Mouse (Mus musculus) heart, postnatal 4 days (tissue): ENCODE data around the gene Vmn1r115. TPM values are rescaled to one million over a fixed set of nuclear protein-coding genes. Genes with fewer than 3 reads are reported as not detected.
"Not testable (repeated sequence)": the region's sequence is repeated elsewhere in the genome, so short reads cannot be mapped to it uniquely, and the experiment has no call there.

Experiments used
- DNase-seq: peaks from one replicate; pipeline ENCODE4 v3.0.0; 2021
- total RNA-seq, 2 experiments: library from RNA; stranded (reverse); gene quantifications; 2 replicates each; pipeline ENCODE4 v1.2.3; 2021

Gene Vmn1r115
- not detected for total RNA-seq

GRCm38 (mm10) chr7:20844885-20845284 lies at the start of gene Vmn1r115:
Gene Vmn1r115 (minus strand): TSS chr7:20844985.
- DNase-seq: not testable (repeated sequence)

- DNase-seq: not testable (repeated sequence)
Observed at GRCm38 (mm10) chr7:20884021-20884420, 39.2 kb upstream of the Vmn1r115 start, which contains the start of gene Vmn1r117. Gene Vmn1r117 (minus strand): TSS chr7:20884121.

- not testable (repeated sequence) for DNase-seq
Observed at GRCm38 (mm10) chr7:20871956-20872355, 27.2 kb upstream of the Vmn1r115 start, which contains the start of gene Vmn1r116. Gene Vmn1r116 (plus strand): TSS chr7:20872256.

- not testable (repeated sequence) for DNase-seq
Observed at GRCm38 (mm10) chr7:20812086-20812485, 32.7 kb downstream of the Vmn1r115 start, which contains the start of gene Vmn1r114. Gene Vmn1r114 (minus strand): TSS chr7:20812186.

Other genes with a start within 250 kb of the Vmn1r115 start
- not detected for gene Gm4513, start 246.0 kb downstream of the Vmn1r115 start, total RNA-seq
- not detected for gene Vmn1r107, start 176.1 kb downstream of the Vmn1r115 start, total RNA-seq
- not detected for gene Vmn1r111, start 141.8 kb downstream of the Vmn1r115 start, total RNA-seq
- not detected for gene Gm10668, start 114.4 kb downstream of the Vmn1r115 start, total RNA-seq
- gene Vmn1r112, start 73.8 kb downstream of the Vmn1r115 start, total RNA-seq: not detected
- gene Vmn1r113, start 57.7 kb downstream of the Vmn1r115 start, total RNA-seq: not detected
- not detected for gene Vmn1r114, start 32.8 kb downstream of the Vmn1r115 start, total RNA-seq
- gene Vmn1r116, start 27.3 kb upstream of the Vmn1r115 start, total RNA-seq: not detected
- gene Vmn1r117, start 39.1 kb upstream of the Vmn1r115 start, total RNA-seq: not detected
- not detected for gene Vmn1r118, start 67.4 kb upstream of the Vmn1r115 start, total RNA-seq
- not detected for gene Vmn1r119, start 167.5 kb upstream of the Vmn1r115 start, total RNA-seq
- not detected for gene Vmn1r120, start 208.8 kb upstream of the Vmn1r115 start, total RNA-seq